Mouse (Mus musculus) C2C12 (cell line): Measurements from ENCODE around the gene Kcnmb1. TPM values are rescaled to one million over a fixed set of nuclear protein-coding genes. Genes with fewer than 3 reads are reported as not detected.

Experiments used
- H3K27me3 ChIP-seq: one replicate; pipeline ENCODE4 v1.6.1; 2011; ENCODE audit not compliant: control insufficient read depth, insufficient read depth, insufficient read length
- H3K36me3 ChIP-seq: one replicate; pipeline ENCODE4 v1.6.1; 2011; ENCODE audit not compliant: control insufficient read depth, insufficient read depth
- H3K4me3 ChIP-seq: one replicate; pipeline ENCODE4 v1.5.1; 2011; ENCODE audit warnings: mild to moderate bottlenecking, control low read depth; ENCODE audit not compliant: poor library complexity, insufficient read depth, severe bottlenecking
- H3K79me2 ChIP-seq: one replicate; pipeline ENCODE4 v1.6.1; 2011; ENCODE audit not compliant: control insufficient read depth, insufficient read depth
- H3K79me3 ChIP-seq: one replicate; pipeline ENCODE4 v1.6.1; 2011; ENCODE audit warnings: low read depth, control low read depth
- H3ac ChIP-seq: one replicate; pipeline ENCODE3; 2011; ENCODE audit warnings: low read depth; ENCODE audit not compliant: control insufficient read depth, insufficient read length
- CEBPB ChIP-seq: IDR thresholded peaks from one replicate; pipeline ENCODE4 v1.6.1; 2011; ENCODE audit warnings: low read depth, mild to moderate bottlenecking, control low read depth, moderate library complexity
- CTCF ChIP-seq: IDR thresholded peaks from one replicate; pipeline ENCODE4 v1.5.1; 2011; ENCODE audit not compliant: control insufficient read depth, insufficient read depth, insufficient read length
- FOSL1 ChIP-seq: IDR thresholded peaks from one replicate; pipeline ENCODE4 v1.8.0; 2011; ENCODE audit warnings: mild to moderate bottlenecking, low read length; ENCODE audit not compliant: poor library complexity, insufficient read depth, severe bottlenecking
- MAX ChIP-seq: IDR thresholded peaks from one replicate; pipeline ENCODE4 v1.6.1; 2011; ENCODE audit warnings: mild to moderate bottlenecking, control low read depth
- MYOD1 ChIP-seq: IDR thresholded peaks from one replicate; pipeline ENCODE4 v1.6.1; 2011; ENCODE audit warnings: low read depth; ENCODE audit not compliant: control insufficient read depth, insufficient read length
- MYOG ChIP-seq: IDR thresholded peaks from one replicate; pipeline ENCODE4 v1.6.1; 2011; ENCODE audit not compliant: control insufficient read depth, insufficient read length; ENCODE audit errors: extremely low read depth
- USF1 ChIP-seq: IDR thresholded peaks from one replicate; pipeline ENCODE4 v1.6.1; 2011; ENCODE audit warnings: low read depth, mild to moderate bottlenecking, control low read depth, moderate library complexity
- polyA plus RNA-seq: library from polyadenylated mRNA; unstranded; fragments of >200 nt; fragmentation: generic; extraction: Trizol; gene quantifications from one replicate; pipeline ENCODE4 v1.2.1, GENCODE M21; 2012; ENCODE audit warnings: missing spikeins

Kcnmb1 gene
- polyA plus RNA-seq, 1 experiment = 0.12 TPM

- no peak overlapping the region for H3K4me3 ChIP-seq
- H3K27me3 ChIP-seq = peaks cover 4% of the 10 kb centered on the region
- H3K36me3 ChIP-seq = no peaks in the 10 kb centered on the region
- no peaks in the 10 kb centered on the region for H3K79me2 ChIP-seq
- TF ChIP-seq CTCF = no peak
- no peak for TF ChIP-seq MAX
- no peak for TF ChIP-seq FOSL1
- no peak for TF ChIP-seq MYOD1
- no peak for TF ChIP-seq USF1
- no peak for TF ChIP-seq CEBPB
- TF ChIP-seq MYOG = no peak
- no peak overlapping the region for H3ac ChIP-seq
- H3K79me3 ChIP-seq = no peaks in the 10 kb centered on the region
These were observed 24.1 kb upstream of the Kcnmb1 start for GRCm38 (mm10) chr11:33938561-33939274.

- no peaks in the 10 kb centered on the region for H3K79me2 ChIP-seq
- no peak overlapping the region for H3ac ChIP-seq
- H3K27me3 ChIP-seq = peaks cover 4% of the 10 kb centered on the region
- TF ChIP-seq USF1 = no peak
- TF ChIP-seq MAX = no peak
- TF ChIP-seq CEBPB = no peak
- TF ChIP-seq CTCF = no peak
- no peak for TF ChIP-seq FOSL1
- no peak for TF ChIP-seq MYOG
- TF ChIP-seq MYOD1 = no peak
- no peaks in the 10 kb centered on the region for H3K36me3 ChIP-seq
- no peaks in the 10 kb centered on the region for H3K79me3 ChIP-seq
- H3K4me3 ChIP-seq = no peak overlapping the region
These were observed 23.2 kb upstream of the Kcnmb1 start for GRCm38 (mm10) chr11:33939456-33940113.

- H3K79me2 ChIP-seq = no peaks in the 10 kb centered on the region
- no peak overlapping the region for H3ac ChIP-seq
- no peaks in the 10 kb centered on the region for H3K27me3 ChIP-seq
- no peaks in the 10 kb centered on the region for H3K36me3 ChIP-seq
- no peak overlapping the region for H3K4me3 ChIP-seq
- no peaks in the 10 kb centered on the region for H3K79me3 ChIP-seq
- TF ChIP-seq MYOG (no peak), FOSL1 (no peak), MAX (no peak), CTCF (no peak), CEBPB (no peak), USF1 (no peak), MYOD1 (no peak)
These were observed 19.2 kb upstream of the Kcnmb1 start for GRCm38 (mm10) chr11:33943565-33943964.

- no peaks in the 10 kb centered on the region for H3K79me2 ChIP-seq
- H3K4me3 ChIP-seq = no peak overlapping the region
- H3K79me3 ChIP-seq = no peaks in the 10 kb centered on the region
- H3ac ChIP-seq = no peak overlapping the region
- no peak for TF ChIP-seq MYOD1
- TF ChIP-seq CEBPB = no peak
- no peak for TF ChIP-seq MAX
- TF ChIP-seq CTCF = no peak
- no peak for TF ChIP-seq USF1
- H3K27me3 ChIP-seq = no peaks in the 10 kb centered on the region
- no peaks in the 10 kb centered on the region for H3K36me3 ChIP-seq
These were observed 18.6 kb upstream of the Kcnmb1 start for GRCm38 (mm10) chr11:33944067-33944785.

- no peaks in the 10 kb centered on the region for H3K79me3 ChIP-seq
- no peaks in the 10 kb centered on the region for H3K79me2 ChIP-seq
- H3K36me3 ChIP-seq = no peaks in the 10 kb centered on the region
- no peak overlapping the region for H3ac ChIP-seq
- H3K4me3 ChIP-seq = no peak overlapping the region
- TF ChIP-seq CEBPB (no peak), FOSL1 (no peak), MYOG (no peak)
- no peaks in the 10 kb centered on the region for H3K27me3 ChIP-seq
These were observed 18.0 kb upstream of the Kcnmb1 start for GRCm38 (mm10) chr11:33944786-33945328.

GRCm38 (mm10) chr11:33946501-33946900 is 16.3 kb upstream of the Kcnmb1 start:
- TF ChIP-seq FOSL1 (no peak), MAX (no peak), CEBPB (no peak), CTCF (no peak), MYOG (no peak), USF1 (no peak), MYOD1 (no peak)
- no peaks in the 10 kb centered on the region for H3K27me3 ChIP-seq
- no peaks in the 10 kb centered on the region for H3K79me2 ChIP-seq
- H3K36me3 ChIP-seq = no peaks in the 10 kb centered on the region
- no peak overlapping the region for H3K4me3 ChIP-seq
- no peak overlapping the region for H3ac ChIP-seq
- no peaks in the 10 kb centered on the region for H3K79me3 ChIP-seq
